Mouse (Mus musculus): Measurements from ENCODE around the gene Ltbp4.

- TF ChIP-seq MAX (IDR thresholded peaks at IDR 0.05; ENCODE audit: low read length) (no peak), CTCF (conservative IDR thresholded peaks at IDR 0.05 in 1 of 2, IDR thresholded peaks at IDR 0.05 in 1 of 2; ENCODE audit: low read depth in 2 of 2, low read length in 2 of 2) (no peak), ZKSCAN1 (IDR thresholded peaks at IDR 0.05; ENCODE audit: borderline replicate concordance, low read depth, low read length) (no peak), POLR2A (IDR thresholded peaks at IDR 0.05; ENCODE audit: low read depth, low read length) (no peak), EP300 (IDR thresholded peaks at IDR 0.05; ENCODE audit: low read length) (no peak), ZMIZ1 (IDR thresholded peaks at IDR 0.05; ENCODE audit: low read depth, low read length) (no peak), SMC3 (IDR thresholded peaks at IDR 0.05; ENCODE audit: low read depth, low read length) (no peak), UBTF (IDR thresholded peaks at IDR 0.05; ENCODE audit: low read depth, low read length) (no peak), HCFC1 (IDR thresholded peaks at IDR 0.05; ENCODE audit: low read depth, low read length) (no peak), BHLHE40 (IDR thresholded peaks at IDR 0.05; ENCODE audit: low read depth, low read length) (no peak), KAT2A (IDR thresholded peaks at IDR 0.05; ENCODE audit: insufficient replicate concordance, low read length) (no peak), NELFE (IDR thresholded peaks at IDR 0.05; ENCODE audit: low read depth, low read length) (no peak), PAX5 (IDR thresholded peaks at IDR 0.05; ENCODE audit: low read length) (no peak), MXI1 (IDR thresholded peaks at IDR 0.05; ENCODE audit: low read depth, low read length) (no peak)
Observed at GRCm38 (mm10) chr7:27298033-27298610, 39.4 kb downstream of the Ltbp4 start.
